Mouse (Mus musculus) MEL (cell line): ENCODE results near the gene Hectd1. TPM values are rescaled to one million over a fixed set of nuclear protein-coding genes. Genes with fewer than 3 reads are reported as not detected.

Experiments used
- DNase-seq: peaks from one replicate; pipeline ENCODE4 v3.0.0; 2011; ENCODE audit warnings: low read depth, low spot score
- H3K27ac ChIP-seq: 2 replicates; pipeline ENCODE4 v1.5.1; 2012; ENCODE audit warnings: low read depth, mild to moderate bottlenecking, control low read depth, low read length, moderate library complexity; ENCODE audit not compliant: control insufficient read depth
- H3K27me3 ChIP-seq, 2 experiments: fragments of 150-350 bp in 1 of 2; sonication (generic) in 1 of 2; 2 replicates each; pipeline ENCODE4 v1.6.1; 2012; ENCODE audit warnings: low read length in 2 of 2, mild to moderate bottlenecking in 2 of 2, improper control_type of control experiment in 1 of 2, moderate library complexity in 1 of 2; ENCODE audit not compliant: insufficient read depth in 2 of 2, control insufficient read depth in 1 of 2
- H3K36me3 ChIP-seq, 2 experiments: 2 replicates each; pipeline ENCODE4 v1.6.1; 2012 to 2014; ENCODE audit warnings: low read length in 2 of 2, improper control_type of control experiment in 1 of 2, inconsistent platforms in 1 of 2, mild to moderate bottlenecking in 1 of 2; ENCODE audit not compliant: insufficient read depth in 2 of 2, control insufficient read depth in 1 of 2
- H3K4me1 ChIP-seq, 2 experiments: fragments of 150-350 bp in 1 of 2; sonication (generic) in 1 of 2; 2 replicates each; pipeline ENCODE4 v1.6.1; 2012; ENCODE audit warnings: low read length in 2 of 2, improper control_type of control experiment in 1 of 2, mild to moderate bottlenecking in 1 of 2; ENCODE audit not compliant: insufficient read depth in 2 of 2, control insufficient read depth in 1 of 2
- H3K4me3 ChIP-seq, 2 experiments: fragments of 150-350 bp in 1 of 2; sonication (generic) in 1 of 2; 2 replicates each; pipeline ENCODE4 v1.5.1; 2012; ENCODE audit warnings: low read depth in 2 of 2, low read length in 2 of 2, mild to moderate bottlenecking in 2 of 2, moderate library complexity in 2 of 2, control low read depth in 1 of 2, improper control_type of control experiment in 1 of 2; ENCODE audit not compliant: control insufficient read depth in 1 of 2, insufficient read depth in 1 of 2
- H3K79me2 ChIP-seq: 2 replicates; pipeline ENCODE4 v1.6.1; 2012; ENCODE audit warnings: mild to moderate bottlenecking, low read length, moderate library complexity; ENCODE audit not compliant: control insufficient read depth, poor library complexity, insufficient read depth
- H3K9ac ChIP-seq: 2 replicates; pipeline ENCODE4 v1.6.1; 2012; ENCODE audit warnings: low read depth, mild to moderate bottlenecking, control low read depth, low read length, moderate library complexity; ENCODE audit not compliant: control insufficient read depth, poor library complexity, severe bottlenecking
- H3K9me3 ChIP-seq: fragments of 150-350 bp; sonication (generic); replicated peaks from 2 replicates; pipeline ENCODE4 v1.6.1; 2012; ENCODE audit warnings: mild to moderate bottlenecking, low read length, improper control_type of control experiment, moderate library complexity; ENCODE audit not compliant: insufficient read depth
- CHD1 ChIP-seq: IDR thresholded peaks from 2 replicates; pipeline ENCODE4 v1.6.1; 2012; ENCODE audit warnings: low read depth, mild to moderate bottlenecking, inconsistent platforms, low read length, improper control_type of control experiment
- CTCF ChIP-seq, 3 experiments: IDR thresholded peaks in 2 of 3; conservative IDR thresholded peaks in 1 of 3; 2 replicates each; pipeline ENCODE4 v1.5.1; 2011 to 2012; ENCODE audit warnings: low read length in 3 of 3, low read depth in 2 of 3, mild to moderate bottlenecking in 2 of 3, improper control_type of control experiment in 1 of 3, inconsistent platforms in 1 of 3, mixed read lengths in 1 of 3, moderate library complexity in 1 of 3; ENCODE audit not compliant: control insufficient read depth in 1 of 3, insufficient read depth in 1 of 3, poor library complexity in 1 of 3, severe bottlenecking in 1 of 3
- ELF1 ChIP-seq: IDR thresholded peaks from 2 replicates; pipeline ENCODE4 v1.6.1; 2014; ENCODE audit warnings: low read depth, mild to moderate bottlenecking, inconsistent platforms, low read length, improper control_type of control experiment, moderate library complexity
- ETS1 ChIP-seq: IDR thresholded peaks from 2 replicates; pipeline ENCODE4 v1.6.1; 2012; ENCODE audit warnings: low read depth, mild to moderate bottlenecking, inconsistent platforms, low read length, improper control_type of control experiment, moderate library complexity
- GATA1 ChIP-seq: IDR thresholded peaks from 2 replicates; pipeline ENCODE4 v1.6.1; 2011; ENCODE audit warnings: low read depth, low read length, improper control_type of control experiment
- HCFC1 ChIP-seq: IDR thresholded peaks from 2 replicates; pipeline ENCODE4 v1.6.1; 2012; ENCODE audit warnings: low read depth, mild to moderate bottlenecking, inconsistent platforms, low read length, improper control_type of control experiment, moderate library complexity
- JUND ChIP-seq: IDR thresholded peaks from 2 replicates; pipeline ENCODE4 v1.6.1; 2011; ENCODE audit warnings: low read depth, mild to moderate bottlenecking, improper control_type of control experiment, low read length
- MAFK ChIP-seq: IDR thresholded peaks from 2 replicates; pipeline ENCODE4 v1.6.1; 2011; ENCODE audit warnings: low read depth, mild to moderate bottlenecking, low read length, improper control_type of control experiment, borderline replicate concordance
- MYB ChIP-seq: IDR thresholded peaks from 2 replicates; pipeline ENCODE4 v1.6.1; 2011; ENCODE audit warnings: mild to moderate bottlenecking, low read depth, low read length, improper control_type of control experiment
- NRF1 ChIP-seq: IDR thresholded peaks from 2 replicates; pipeline ENCODE4 v1.6.1; 2014; ENCODE audit warnings: low read depth, mild to moderate bottlenecking, inconsistent platforms, low read length, improper control_type of control experiment, moderate library complexity; ENCODE audit not compliant: poor library complexity, insufficient read depth, severe bottlenecking
- POLR2A ChIP-seq, 2 experiments: IDR thresholded peaks; 2 replicates each; pipeline ENCODE4 v1.6.1; 2011 to 2012; ENCODE audit warnings: low read length in 2 of 2, mild to moderate bottlenecking in 2 of 2, control low read depth in 1 of 2, improper control_type of control experiment in 1 of 2, low read depth in 1 of 2, moderate library complexity in 1 of 2; ENCODE audit not compliant: control insufficient read depth in 1 of 2, insufficient read depth in 1 of 2, poor library complexity in 1 of 2
- POLR2AphosphoS5 ChIP-seq: IDR thresholded peaks from 2 replicates; pipeline ENCODE4 v1.6.1; 2012; ENCODE audit warnings: low read depth, borderline replicate concordance, mild to moderate bottlenecking, inconsistent platforms, low read length, moderate library complexity, mixed read lengths
- RAD21 ChIP-seq: IDR thresholded peaks from 2 replicates; pipeline ENCODE4 v1.6.1; 2011; ENCODE audit warnings: mild to moderate bottlenecking, low read depth, low read length, improper control_type of control experiment
- SIN3A ChIP-seq: IDR thresholded peaks from 2 replicates; pipeline ENCODE4 v1.6.1; 2012; ENCODE audit warnings: low read length, improper control_type of control experiment, inconsistent platforms
- TCF12 ChIP-seq: IDR thresholded peaks from 2 replicates; pipeline ENCODE4 v1.6.1; 2014; ENCODE audit warnings: low read depth, mild to moderate bottlenecking, inconsistent platforms, low read length, improper control_type of control experiment, moderate library complexity
- USF2 ChIP-seq, 2 experiments: IDR thresholded peaks; 2 replicates each; pipeline ENCODE4 v1.6.1; 2011 to 2012; ENCODE audit warnings: improper control_type of control experiment in 2 of 2, low read length in 2 of 2, borderline replicate concordance in 1 of 2, inconsistent platforms in 1 of 2, low read depth in 1 of 2, mild to moderate bottlenecking in 1 of 2; ENCODE audit not compliant: insufficient read depth in 1 of 2
- ZC3H11A ChIP-seq: IDR thresholded peaks from 2 replicates; pipeline ENCODE4 v1.6.1; 2012; ENCODE audit warnings: low read depth, mild to moderate bottlenecking, inconsistent platforms, low read length, improper control_type of control experiment
- ZMIZ1 ChIP-seq: IDR thresholded peaks from 2 replicates; pipeline ENCODE4 v1.6.1; 2012; ENCODE audit warnings: low read depth, mild to moderate bottlenecking, inconsistent platforms, low read length, improper control_type of control experiment, moderate library complexity
- polyA plus RNA-seq, 2 experiments: library from polyadenylated mRNA; stranded (reverse) in 1 of 2; unstranded in 1 of 2; fragments of >175 nt in 1 of 2; fragments of >200 nt in 1 of 2; gene quantifications; 2 replicates each; pipeline versions ENCODE4 v1.2.1 to v1.2.4; 2012; ENCODE audit warnings: low replicate concordance in 2 of 2, low read depth in 1 of 2; ENCODE audit not compliant: insufficient read length in 2 of 2, insufficient read depth in 1 of 2, missing spikeins in 1 of 2
- total RNA-seq: library from RNA; depleted of rRNA; stranded (reverse); fragments of 300-350 nt; gene quantifications from 2 replicates; pipeline ENCODE4 v1.2.3, GENCODE M21; 2012

Hectd1 gene
- total and polyA plus RNA-seq, 3 experiments = 55.2 to 248 (median 72.0) TPM

GRCm38 (mm10) chr12:51830077-51830402 lies 704 bp upstream of the Hectd1 start (continued):
- TF ChIP-seq MYB (no peak), POLR2AphosphoS5 (no peak), POLR2A (IDR thresholded peaks at IDR 0.05; ENCODE audit: control insufficient read depth in 1 of 2, insufficient read depth in 1 of 2, low read depth in 1 of 2, low read length in 2 of 2, poor library complexity in 1 of 2) (peak in 1 of 2 experiments; percentile 38; a peak in 1 of 4 replicates), JUND (no peak), HCFC1 (no peak), RAD21 (no peak), ETS1 (no peak), ELF1 (no peak), ZC3H11A (no peak), MAFK (no peak), GATA1 (no peak), ZMIZ1 (no peak)

GRCm38 (mm10) chr12:51828716-51829289 lies 533 bp downstream of the Hectd1 start:
- TF ChIP-seq NRF1 = 0 out of 2 replicates have a peak, but pooled peaks have one; percentile 16
- no peak for TF ChIP-seq TCF12
- TF ChIP-seq USF2 (IDR thresholded peaks at IDR 0.05; ENCODE audit: borderline replicate concordance in 1 of 2, insufficient read depth in 1 of 2, low read depth in 1 of 2, low read length in 2 of 2) = no peak
- TF ChIP-seq SIN3A = no peak; the same call in 1 of the 2 replicates
- 0 out of 2 replicates have a peak, but pooled peaks have one; percentile 41 for TF ChIP-seq CHD1
- TF ChIP-seq GATA1 = no peak
- TF ChIP-seq CTCF (IDR thresholded peaks at IDR 0.05 in 2 of 3, conservative IDR thresholded peaks at IDR 0.05 in 1 of 3; ENCODE audit: control insufficient read depth in 1 of 3, insufficient read depth in 1 of 3, low read depth in 2 of 3, low read length in 3 of 3, poor library complexity in 1 of 3, severe bottlenecking in 1 of 3) = 0 out of 6 replicates have a peak, but pooled peaks of 1 of the 3 experiments have one; percentile 6
- DNase-seq = peak; percentile 70
- peak overlapping the region; percentile 79 to 97 for H3K4me3 ChIP-seq
- peaks cover 19 to 32% of the 10 kb centered on the region in 2 experiments for H3K36me3 ChIP-seq
- H3K27ac ChIP-seq = peak overlapping the region; percentile 89
- H3K27me3 ChIP-seq = no peaks in the 10 kb centered on the region
- peak overlapping the region; percentile 99 for H3K9ac ChIP-seq
- peaks cover 10 to 14% of the 10 kb centered on the region in 2 experiments; a peak in 3 of 4 replicates for H3K4me1 ChIP-seq
- no peaks in the 10 kb centered on the region for H3K9me3 ChIP-seq
- peaks cover 61% of the 10 kb centered on the region for H3K79me2 ChIP-seq
